Comparison of ENCODE assay signal across 10 mouse cellular contexts in genomic region chr6:12448851-12449250, GRCm38 (mm10).
DNase-seq lines count a peak whose midpoint lies in the region; TF ChIP-seq lines count a peak whose summit lies in the region.
"Had no signal": no experiment of that assay in that cellular context is flagged by ENCODE, and none has a peak within 500 bp of the region (broad histone marks: within the 10 kb centered on the region; RNA-seq: fewer than 3 reads in every experiment).

No protein-coding gene starts in this region.

- H3K27ac ChIP-seq in gastrocnemius, adult 2 months, result no peak overlapping the region
- H3K27ac ChIP-seq: embryonic facial prominence, embryonic 12.5 days; macrophage had no signal

- intact Hi-C loops in gastrocnemius, adult 2 months (cut with DNase I), result no loop called here

- peak; percentile 56 for DNase-seq in gastrocnemius, adult 2 months
- no peak for DNase-seq in gastrocnemius, adult 8-10 months (ENCODE audit: low spot score in 2 of 2)
- peak; percentile 9 for DNase-seq in ovary, postnatal 36 days (ENCODE audit: low spot score)
- DNase-seq in ovary, adult 18-20 months (ENCODE audit: low spot score), result no peak
- peak; percentile 22 to 23 for DNase-seq in kidney, adult 8-10 months
- peak; percentile 37 for DNase-seq in mesoderm, embryonic 11.5 days (ENCODE audit: low read depth, low spot score)
- DNase-seq in right cerebral cortex, postnatal 4 days, result no peak
- DNase-seq in thymus, postnatal 14 days, result no peak

- no peak for TF ChIP-seq CTCF in gastrocnemius, adult 2 months (IDR thresholded peaks at IDR 0.05)

- H3K4me3 ChIP-seq in gastrocnemius, adult 2 months, result no peak overlapping the region
- H3K4me3 ChIP-seq: embryonic facial prominence, embryonic 12.5 days had no signal

Comparison
In these comparisons a context has a peak if more than half of its experiments do, and no peak if none do; other contexts are left out.
1. DNase-seq: peak in gastrocnemius, adult 2 months (single experiment), ovary, postnatal 36 days (single experiment), kidney, adult 8-10 months (2 of 2) and mesoderm, embryonic 11.5 days (single experiment); none in gastrocnemius, adult 8-10 months (0 of 2), ovary, adult 18-20 months (single experiment), right cerebral cortex, postnatal 4 days (single experiment) and thymus, postnatal 14 days (single experiment).